Mouse (Mus musculus) neural tube, embryonic 14.5 days (tissue): ENCODE results near the gene Tmem143. TPM values are rescaled to one million over a fixed set of nuclear protein-coding genes. Genes with fewer than 3 reads are reported as not detected.

Source experiments
- ATAC-seq: fragments of 200-750 bp; cut with Nextera tagmentation; 2 replicates; pipeline ENCODE4 v1.8.0; 2017; ENCODE audit warnings: low read depth, mild to moderate bottlenecking, moderate TSS enrichment, moderate library complexity
- H3K27ac ChIP-seq: fragments of 300-500 bp; sonication (generic); 2 replicates; pipeline ENCODE4 v1.5.1; 2014; ENCODE audit warnings: low read depth, mild to moderate bottlenecking, control low read depth, low read length, moderate library complexity, mixed read lengths
- H3K27me3 ChIP-seq: fragments of 300-500 bp; sonication (generic); 2 replicates; pipeline ENCODE4 v1.6.1; 2014; ENCODE audit warnings: low read length; ENCODE audit not compliant: control insufficient read depth, insufficient read depth
- H3K36me3 ChIP-seq: fragments of 300-500 bp; sonication (generic); 2 replicates; pipeline ENCODE4 v1.6.1; 2014; ENCODE audit warnings: low read length, mixed read lengths; ENCODE audit not compliant: control insufficient read depth, insufficient read depth
- H3K4me1 ChIP-seq: fragments of 300-500 bp; sonication (generic); 2 replicates; pipeline ENCODE4 v1.6.1; 2014; ENCODE audit warnings: low read length; ENCODE audit not compliant: control insufficient read depth, insufficient read depth
- H3K4me2 ChIP-seq: fragments of 300-500 bp; sonication (generic); 2 replicates; pipeline ENCODE4 v1.6.1; 2014; ENCODE audit warnings: mild to moderate bottlenecking, low read depth, low read length, control low read depth
- H3K4me3 ChIP-seq: fragments of 300-500 bp; sonication (generic); 2 replicates; pipeline ENCODE4 v1.5.1; 2014; ENCODE audit warnings: low read depth, low read length, control low read depth, mixed read lengths
- H3K9ac ChIP-seq: fragments of 300-500 bp; sonication (generic); replicated peaks from 2 replicates; pipeline ENCODE4 v1.6.1; 2014; ENCODE audit warnings: low read depth, mild to moderate bottlenecking, control low read depth, low read length, mixed read lengths
- H3K9me3 ChIP-seq: fragments of 300-500 bp; sonication (generic); 2 replicates; pipeline ENCODE4 v1.6.1; 2016; ENCODE audit warnings: low read length; ENCODE audit not compliant: control insufficient read depth
- WGBS: fragments of 180-500 bp; shearing (Covaris S2); extraction: QIAGEN DNeasy Blood & Tissue Kit; methylation state at CpG from one replicate; pipeline ENCODE4 v1.1.7; 2014; 5-methylcytosine and 5-hydroxymethylcytosine counted together
- polyA plus RNA-seq: library from polyadenylated mRNA; unstranded; fragments of >200 nt; fragmentation: Nextera tagmentation; extraction: Ambion mirVana; gene quantifications from 2 replicates; pipeline ENCODE4 v1.2.1, GENCODE M21; 2014

The Tmem143 gene
- polyA plus RNA-seq, 1 experiment from 2014 or later = 4.8 TPM

GRCm38 (mm10) chr7:45917004-45917704, 20.4 kb downstream of the Tmem143 start:
- H3K4me2 ChIP-seq = peak overlapping the region; percentile 52
- WGBS = 23% methylated on average over 13 of the region's 13 CpGs
- no peaks in the 10 kb centered on the region for H3K9me3 ChIP-seq
- no peak for ATAC-seq
- H3K4me3 ChIP-seq = no peak overlapping the region
- H3K4me1 ChIP-seq = peaks cover 17% of the 10 kb centered on the region
- H3K9ac ChIP-seq = 0 out of 2 replicates have a peak overlapping the region, but pooled peaks have one; percentile 42
- H3K27ac ChIP-seq = peak overlapping the region; percentile 81
- H3K27me3 ChIP-seq = 0 out of 2 replicates have a peak, but pooled peaks cover 2% of the 10 kb centered on the region
- no peaks in the 10 kb centered on the region for H3K36me3 ChIP-seq

- Histone ChIP-seq H3K4me3 (no peak overlapping the region), H3K9ac (no peak overlapping the region), H3K9me3 (no peaks in the 10 kb centered on the region), H3K4me1 (peaks cover 22% of the 10 kb centered on the region), H3K27me3 (0 out of 2 replicates have a peak, but pooled peaks cover 2% of the 10 kb centered on the region), H3K36me3 (no peaks in the 10 kb centered on the region), H3K27ac (peak overlapping the region; percentile 81; the same call in 1 of the 2 replicates), H3K4me2 (no peak overlapping the region)
- WGBS = 89% methylated on average over 15 of the region's 15 CpGs
- ATAC-seq = no peak
Measured at GRCm38 (mm10) chr7:45917926-45918325, 21.2 kb downstream of the Tmem143 start.

GRCm38 (mm10) chr7:45919083-45919671, 22.4 kb downstream of the Tmem143 start:
- ATAC-seq = no peak
- H3K4me2 ChIP-seq = no peak overlapping the region
- no peaks in the 10 kb centered on the region for H3K9me3 ChIP-seq
- peaks cover 22% of the 10 kb centered on the region for H3K4me1 ChIP-seq
- no peak overlapping the region for H3K27ac ChIP-seq
- 0 out of 2 replicates have a peak, but pooled peaks cover 2% of the 10 kb centered on the region for H3K27me3 ChIP-seq
- 72% methylated on average over 14 of the region's 14 CpGs for WGBS
- no peak overlapping the region for H3K9ac ChIP-seq
- H3K4me3 ChIP-seq = no peak overlapping the region
- H3K36me3 ChIP-seq = no peaks in the 10 kb centered on the region

GRCm38 (mm10) chr7:45919761-45920160, 23.0 kb downstream of the Tmem143 start:
- ATAC-seq = no peak
- Histone ChIP-seq H3K4me1 (peaks cover 22% of the 10 kb centered on the region), H3K27ac (no peak overlapping the region), H3K27me3 (0 out of 2 replicates have a peak, but pooled peaks cover 2% of the 10 kb centered on the region), H3K4me2 (no peak overlapping the region), H3K9me3 (no peaks in the 10 kb centered on the region), H3K4me3 (no peak overlapping the region), H3K36me3 (no peaks in the 10 kb centered on the region), H3K9ac (0 out of 2 replicates have a peak overlapping the region, but pooled peaks have one; percentile 2)
- WGBS = 83% methylated on average over 4 of the region's 4 CpGs

GRCm38 (mm10) chr7:45920583-45921241, 24.0 kb downstream of the Tmem143 start:
- no peak for ATAC-seq
- Histone ChIP-seq H3K9me3 (no peaks in the 10 kb centered on the region), H3K4me2 (peak overlapping the region; percentile 18; the same call in 1 of the 2 replicates), H3K27ac (no peak overlapping the region), H3K27me3 (0 out of 2 replicates have a peak, but pooled peaks cover 2% of the 10 kb centered on the region), H3K4me1 (peaks cover 22% of the 10 kb centered on the region), H3K36me3 (no peaks in the 10 kb centered on the region), H3K4me3 (peak overlapping the region; percentile 18; the same call in 1 of the 2 replicates), H3K9ac (0 out of 2 replicates have a peak overlapping the region, but pooled peaks have one; percentile 2)
- WGBS = 52% methylated on average over 9 of the region's 9 CpGs

GRCm38 (mm10) chr7:45921242-45921621, 24.5 kb downstream of the Tmem143 start, which contains the start of gene Emp3:
Emp3 (minus strand) TSS chr7:45921404.
- Histone ChIP-seq H3K36me3 (no peaks in the 10 kb centered on the region), H3K4me3 (peak within 1 kb of the TSS; percentile 18; the same call in 1 of the 2 replicates), H3K27me3 (0 out of 2 replicates have a peak, but pooled peaks cover 2% of the 10 kb centered on the region), H3K27ac (no peak within 1 kb of the TSS), H3K9me3 (no peaks in the 10 kb centered on the region), H3K9ac (0 out of 2 replicates have a peak within 1 kb of the TSS, but pooled peaks have one; percentile 2), H3K4me1 (peaks cover 17% of the 10 kb centered on the region), H3K4me2 (peak within 1 kb of the TSS; percentile 18; the same call in 1 of the 2 replicates)
- WGBS = 50% methylated on average over 9 of the region's 9 CpGs
- no peak for ATAC-seq

GRCm38 (mm10) chr7:45921950-45922600, 25.3 kb downstream of the Tmem143 start:
- H3K9me3 ChIP-seq = no peaks in the 10 kb centered on the region
- H3K36me3 ChIP-seq = no peaks in the 10 kb centered on the region
- H3K4me3 ChIP-seq = no peak overlapping the region
- H3K9ac ChIP-seq = no peak overlapping the region
- peaks cover 9% of the 10 kb centered on the region for H3K4me1 ChIP-seq
- peak overlapping the region; percentile 79; the same call in 1 of the 2 replicates for H3K27ac ChIP-seq
- 87% methylated on average over 12 of the region's 12 CpGs for WGBS
- ATAC-seq = no peak
- 0 out of 2 replicates have a peak, but pooled peaks cover 2% of the 10 kb centered on the region for H3K27me3 ChIP-seq
- no peak overlapping the region; the same call in 1 of the 2 replicates for H3K4me2 ChIP-seq

- Histone ChIP-seq H3K4me3 (peak overlapping the region; percentile 44), H3K36me3 (no peaks in the 10 kb centered on the region), H3K4me1 (0 out of 2 replicates have a peak, but pooled peaks cover 5% of the 10 kb centered on the region), H3K9me3 (no peaks in the 10 kb centered on the region), H3K27ac (peak overlapping the region; percentile 79), H3K27me3 (0 out of 2 replicates have a peak, but pooled peaks cover 2% of the 10 kb centered on the region), H3K4me2 (peak overlapping the region; percentile 68), H3K9ac (peak overlapping the region; percentile 46)
- under 1% methylated on average over 37 of the region's 37 CpGs for WGBS
- ATAC-seq = peak; percentile 90
Measured at GRCm38 (mm10) chr7:45922928-45923761, 26.4 kb downstream of the Tmem143 start.
